Mouse (Mus musculus): ENCODE data around the gene Plekhg1.

GRCm38 (mm10) chr10:3949306-3949705, 209.1 kb downstream of the Plekhg1 start:
- TF ChIP-seq POLR2A (IDR thresholded peaks at IDR 0.05; ENCODE audit: insufficient read depth, low read depth, low read length) (no peak), CTCF (IDR thresholded peaks at IDR 0.05) (no peak)
